Mouse (Mus musculus): ENCODE results near the gene Ntrk1.

Ntrk1 gene

GRCm38 (mm10) chr3:87801681-87802080, 6.7 kb upstream of the Ntrk1 start:
- TF ChIP-seq GATA4 (IDR thresholded peaks at IDR 0.05; ENCODE audit: insufficient replicate concordance, low read length) = no peak

GRCm38 (mm10) chr3:87796736-87797334, 1.9 kb upstream of the Ntrk1 start, which contains the start of gene Insrr:
Insrr (plus strand) TSS chr3:87796951.
- no peak for TF ChIP-seq GATA4 (IDR thresholded peaks at IDR 0.05; ENCODE audit: insufficient replicate concordance, low read length)

GRCm38 (mm10) chr3:87795336-87796277, 645 bp upstream of the Ntrk1 start:
- TF ChIP-seq GATA4 (IDR thresholded peaks at IDR 0.05; ENCODE audit: insufficient replicate concordance, low read length) = no peak

- TF ChIP-seq GATA4 (IDR thresholded peaks at IDR 0.05; ENCODE audit: insufficient replicate concordance, low read length) = no peak
Observed at GRCm38 (mm10) chr3:87789768-87790167, 5.2 kb downstream of the Ntrk1 start.

- no peak for TF ChIP-seq GATA4 (IDR thresholded peaks at IDR 0.05; ENCODE audit: insufficient replicate concordance, low read length)
Observed at GRCm38 (mm10) chr3:87789248-87789647, 5.7 kb downstream of the Ntrk1 start.

GRCm38 (mm10) chr3:87785626-87786214, 9.2 kb downstream of the Ntrk1 start:
- TF ChIP-seq GATA4 (IDR thresholded peaks at IDR 0.05; ENCODE audit: insufficient replicate concordance, low read length) = no peak

- TF ChIP-seq GATA4 (IDR thresholded peaks at IDR 0.05; ENCODE audit: insufficient replicate concordance, low read length) = no peak
Observed at GRCm38 (mm10) chr3:87785156-87785555, 9.8 kb downstream of the Ntrk1 start.

GRCm38 (mm10) chr3:87783282-87784023, 11.5 kb downstream of the Ntrk1 start:
- TF ChIP-seq GATA4 (IDR thresholded peaks at IDR 0.05; ENCODE audit: insufficient replicate concordance, low read length) = no peak

GRCm38 (mm10) chr3:87779086-87779485, 15.9 kb downstream of the Ntrk1 start:
- no peak for TF ChIP-seq GATA4 (IDR thresholded peaks at IDR 0.05; ENCODE audit: insufficient replicate concordance, low read length)

- no peak for TF ChIP-seq GATA4 (IDR thresholded peaks at IDR 0.05; ENCODE audit: insufficient replicate concordance, low read length)
Observed at GRCm38 (mm10) chr3:87778283-87778682, 16.7 kb downstream of the Ntrk1 start.

GRCm38 (mm10) chr3:87771088-87771487, 23.9 kb downstream of the Ntrk1 start:
- no peak for TF ChIP-seq GATA4 (IDR thresholded peaks at IDR 0.05; ENCODE audit: insufficient replicate concordance, low read length)

GRCm38 (mm10) chr3:87770280-87770679, 24.7 kb downstream of the Ntrk1 start:
- no peak for TF ChIP-seq GATA4 (IDR thresholded peaks at IDR 0.05; ENCODE audit: insufficient replicate concordance, low read length)

- no peak for TF ChIP-seq GATA4 (IDR thresholded peaks at IDR 0.05; ENCODE audit: insufficient replicate concordance, low read length)
Observed at GRCm38 (mm10) chr3:87769506-87769905, 25.5 kb downstream of the Ntrk1 start.

- TF ChIP-seq GATA4 (IDR thresholded peaks at IDR 0.05; ENCODE audit: insufficient replicate concordance, low read length) = peak; percentile 57; the same call in 1 of the 2 replicates
Observed at GRCm38 (mm10) chr3:87768844-87769243, 26.1 kb downstream of the Ntrk1 start.

- no peak for TF ChIP-seq GATA4 (IDR thresholded peaks at IDR 0.05; ENCODE audit: insufficient replicate concordance, low read length)
Observed at GRCm38 (mm10) chr3:87768431-87768830, 26.5 kb downstream of the Ntrk1 start.

Data from liver, adult (tissue).